Mouse (Mus musculus) lung, embryonic 14.5 days (tissue): Measurements from ENCODE around the gene Slc30a7. TPM values are rescaled to one million over a fixed set of nuclear protein-coding genes. Genes with fewer than 3 reads are reported as not detected.
"Not testable (repeated sequence)": the region's sequence is repeated elsewhere in the genome, so short reads cannot be mapped to it uniquely, and the experiment has no call there.

ENCODE experiments used
- ATAC-seq: fragments of 200-750 bp; cut with Nextera tagmentation; 2 replicates; pipeline ENCODE4 v1.8.0; 2017; ENCODE audit warnings: mild to moderate bottlenecking, moderate TSS enrichment, moderate library complexity; ENCODE audit not compliant: insufficient read depth
- DNase-seq: peaks from one replicate; pipeline ENCODE4 v3.0.0-alpha.2; 2015
- H3K27ac ChIP-seq: fragments of 300-500 bp; sonication (generic); 2 replicates; pipeline ENCODE4 v1.5.1; 2014; ENCODE audit warnings: low read depth, mild to moderate bottlenecking, moderate library complexity
- H3K27me3 ChIP-seq: fragments of 300-500 bp; sonication (generic); 2 replicates; pipeline ENCODE4 v1.6.1; 2014; ENCODE audit warnings: low read length, control low read depth; ENCODE audit not compliant: insufficient read depth
- H3K36me3 ChIP-seq: fragments of 300-500 bp; sonication (generic); 2 replicates; pipeline ENCODE4 v1.6.1; 2014; ENCODE audit warnings: control low read depth; ENCODE audit not compliant: insufficient read depth
- H3K4me1 ChIP-seq: fragments of 300-500 bp; sonication (generic); 2 replicates; pipeline ENCODE4 v1.6.1; 2014; ENCODE audit warnings: antibody characterized with exemption, control low read depth; ENCODE audit not compliant: insufficient read depth
- H3K4me2 ChIP-seq: fragments of 300-500 bp; sonication (generic); 2 replicates; pipeline ENCODE4 v1.6.1; 2014; ENCODE audit warnings: mild to moderate bottlenecking
- H3K4me3 ChIP-seq: fragments of 300-500 bp; sonication (generic); 2 replicates; pipeline ENCODE4 v1.5.1; 2014; ENCODE audit warnings: low read depth, low read length
- H3K9ac ChIP-seq: fragments of 300-500 bp; sonication (generic); 2 replicates; pipeline ENCODE4 v1.6.1; 2014
- H3K9me3 ChIP-seq: fragments of 300-500 bp; sonication (generic); 2 replicates; pipeline ENCODE4 v1.6.1; 2016; ENCODE audit warnings: low read depth, low read length, control low read depth
- CTCF ChIP-seq: IDR thresholded peaks from 2 replicates; pipeline ENCODE4 v1.5.1; 2016; ENCODE audit warnings: antibody characterized with exemption, low read depth
- WGBS: fragments of 180-500 bp; shearing (Covaris S2); extraction: QIAGEN DNeasy Blood & Tissue Kit; methylation state at CpG from one replicate; pipeline ENCODE4 v1.1.7; 2014; 5-methylcytosine and 5-hydroxymethylcytosine counted together
- polyA plus RNA-seq: library from polyadenylated mRNA; unstranded; fragments of >200 nt; fragmentation: Nextera tagmentation; extraction: Ambion mirVana; gene quantifications from 2 replicates; pipeline ENCODE4 v1.2.1, GENCODE M21; 2014

The Slc30a7 gene
- polyA plus RNA-seq, 1 experiment from 2014 or later: 34.3 TPM

- no peak for ATAC-seq
These were observed 73.7 kb downstream of the Slc30a7 start for GRCm38 (mm10) chr3:115933293-115934186.

DNA sequence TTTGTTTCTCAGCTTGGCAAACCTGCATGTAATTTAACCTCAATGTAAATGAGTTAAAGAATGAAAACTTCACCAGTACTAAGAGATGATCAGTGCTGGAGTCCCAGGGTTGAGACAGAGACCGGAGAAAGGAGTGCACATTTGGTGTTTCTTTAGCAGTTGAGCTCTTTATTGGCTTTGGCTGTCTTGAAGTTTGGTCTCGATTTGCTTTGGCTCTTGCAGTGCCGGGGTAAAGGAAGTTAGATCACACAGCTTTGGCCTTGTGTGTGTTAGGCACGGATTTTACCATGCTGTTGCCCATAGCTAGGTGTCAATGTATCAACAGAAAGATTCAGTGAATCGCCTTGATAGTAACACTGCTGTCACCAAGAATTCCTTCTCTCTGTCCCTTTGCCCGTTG lies 75.5 kb downstream of the Slc30a7 start:
- DNase-seq: no peak
- peaks cover 8% of the 10 kb centered on the region; the same call in 1 of the 2 replicates for H3K36me3 ChIP-seq
- H3K9ac ChIP-seq: no peak overlapping the region
- no peaks in the 10 kb centered on the region for H3K4me1 ChIP-seq
- H3K4me2 ChIP-seq: no peak overlapping the region
- no peak for TF ChIP-seq CTCF
- H3K9me3 ChIP-seq: no peaks in the 10 kb centered on the region
- WGBS: 86% methylated on average over 6 of the region's 6 CpGs
- ATAC-seq: no peak
- H3K27ac ChIP-seq: no peak overlapping the region
- H3K27me3 ChIP-seq: no peaks in the 10 kb centered on the region
- H3K4me3 ChIP-seq: no peak overlapping the region

More at GRCm38 (mm10) chr3:115933293-115934186, 73.7 kb downstream of the Slc30a7 start:
- no peaks in the 10 kb centered on the region for H3K9me3 ChIP-seq
- no peaks in the 10 kb centered on the region for H3K27me3 ChIP-seq
- no peak overlapping the region for H3K4me2 ChIP-seq
- no peaks in the 10 kb centered on the region for H3K36me3 ChIP-seq
- no peak overlapping the region for H3K4me3 ChIP-seq
- WGBS: 76% methylated on average over 18 of the region's 18 CpGs
- no peak overlapping the region for H3K27ac ChIP-seq
- no peak overlapping the region for H3K9ac ChIP-seq
- H3K4me1 ChIP-seq: no peaks in the 10 kb centered on the region
- TF ChIP-seq CTCF: no peak
- DNase-seq: no peak

DNA sequence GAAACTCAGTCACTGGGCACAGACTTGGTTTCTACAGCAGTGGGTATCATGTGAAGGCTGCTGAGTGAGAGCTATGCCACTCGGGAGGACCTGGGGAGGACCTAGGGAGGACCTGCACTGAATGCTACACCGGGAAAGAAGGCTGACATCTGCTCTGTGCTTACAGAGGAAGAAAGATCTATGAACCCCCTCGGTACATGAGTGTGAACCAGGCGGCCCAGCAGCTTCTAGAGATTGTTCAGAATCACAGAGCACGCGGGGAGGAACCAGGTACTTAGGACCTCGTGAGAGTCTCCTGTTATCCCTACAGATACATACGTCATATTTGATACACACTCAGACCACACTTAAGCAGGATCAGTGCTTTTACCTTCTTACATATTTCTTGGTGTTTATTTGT lies 80.7 kb downstream of the Slc30a7 start:
- 88% methylated on average over 8 of the region's 8 CpGs for WGBS
- Histone ChIP-seq H3K9ac (no peak overlapping the region), H3K36me3 (peaks cover 15% of the 10 kb centered on the region; the same call in 1 of the 2 replicates), H3K9me3 (no peaks in the 10 kb centered on the region), H3K4me3 (no peak overlapping the region), H3K27me3 (no peaks in the 10 kb centered on the region), H3K27ac (no peak overlapping the region), H3K4me2 (no peak overlapping the region), H3K4me1 (no peaks in the 10 kb centered on the region)
- DNase-seq (no peak), ATAC-seq (no peak)
- TF ChIP-seq CTCF: no peak

- no peak overlapping the region for H3K27ac ChIP-seq
These were observed 82.6 kb downstream of the Slc30a7 start for GRCm38 (mm10) chr3:115924401-115925190.

DNA sequence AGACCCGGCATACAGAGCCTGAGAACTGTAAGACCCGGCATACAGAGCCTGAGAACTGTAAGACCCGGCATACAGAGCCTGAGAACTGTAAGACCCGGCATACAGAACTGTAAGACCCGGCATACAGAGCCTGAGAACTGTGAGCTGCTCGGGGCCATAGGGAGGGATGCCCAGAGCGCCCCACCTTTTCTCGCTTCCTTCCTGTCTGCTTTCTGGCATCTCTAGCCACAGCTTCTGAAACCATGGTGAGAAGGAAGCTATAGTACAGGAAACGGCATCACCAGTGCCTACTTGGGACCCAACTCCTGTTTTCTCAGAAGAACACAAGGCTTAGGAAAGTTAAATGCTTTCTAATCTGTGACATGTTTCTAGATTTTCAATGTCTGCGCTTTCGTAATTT lies 99.8 kb downstream of the Slc30a7 start:
- H3K9ac ChIP-seq, DNase-seq, H3K27ac ChIP-seq, H3K9me3 ChIP-seq, H3K36me3 ChIP-seq, H3K27me3 ChIP-seq, H3K4me2 ChIP-seq, H3K4me1 ChIP-seq, H3K4me3 ChIP-seq, ATAC-seq: not testable (repeated sequence)
- WGBS: 96% methylated on average over 9 of the region's 11 CpGs

More at GRCm38 (mm10) chr3:115924401-115925190, 82.6 kb downstream of the Slc30a7 start:
- Histone ChIP-seq H3K9ac (no peak overlapping the region), H3K27me3 (no peaks in the 10 kb centered on the region), H3K4me3 (no peak overlapping the region), H3K4me1 (no peaks in the 10 kb centered on the region), H3K36me3 (peaks cover 15% of the 10 kb centered on the region; the same call in 1 of the 2 replicates), H3K9me3 (no peaks in the 10 kb centered on the region), H3K4me2 (no peak overlapping the region)
- TF ChIP-seq CTCF: no peak
- WGBS: 77% methylated on average over 4 of the region's 4 CpGs
- DNase-seq (peak; percentile 58), ATAC-seq (no peak)

- H3K9ac ChIP-seq: no peak overlapping the region
- no peak overlapping the region for H3K4me2 ChIP-seq
- H3K4me3 ChIP-seq: no peak overlapping the region
- H3K27ac ChIP-seq: no peak overlapping the region
- H3K27me3 ChIP-seq: no peaks in the 10 kb centered on the region
- peaks cover 20% of the 10 kb centered on the region for H3K36me3 ChIP-seq
- no peaks in the 10 kb centered on the region for H3K9me3 ChIP-seq
- no peak for DNase-seq
- TF ChIP-seq CTCF: no peak
- WGBS: 84% methylated on average over 4 of the region's 4 CpGs
- ATAC-seq: no peak
- H3K4me1 ChIP-seq: no peaks in the 10 kb centered on the region
These were observed 101.6 kb downstream of the Slc30a7 start for GRCm38 (mm10) chr3:115905567-115905966.

DNA sequence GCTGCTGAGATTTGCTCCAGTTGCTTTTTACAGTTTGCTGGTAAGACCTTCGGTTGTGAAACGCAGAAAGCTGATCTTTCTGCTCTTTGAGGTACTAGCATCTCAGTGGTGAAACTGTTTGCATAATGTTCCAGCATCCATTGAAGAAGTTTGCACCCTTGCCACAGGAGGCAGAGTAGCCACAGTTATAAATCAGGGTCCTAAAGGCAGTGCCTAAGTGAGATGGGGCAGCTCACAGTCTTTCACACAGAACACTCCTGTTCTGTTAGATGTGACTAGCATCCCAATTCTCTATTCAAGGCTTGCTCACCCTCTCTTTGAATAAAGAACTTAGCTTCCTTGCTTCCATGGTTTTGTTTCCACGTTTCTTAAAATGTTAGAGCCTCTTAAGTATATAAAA lies 102.1 kb downstream of the Slc30a7 start:
- no peak for TF ChIP-seq CTCF
- Histone ChIP-seq H3K27me3 (no peaks in the 10 kb centered on the region), H3K36me3 (peaks cover 20% of the 10 kb centered on the region), H3K9me3 (no peaks in the 10 kb centered on the region), H3K9ac (no peak overlapping the region), H3K27ac (no peak overlapping the region), H3K4me2 (no peak overlapping the region), H3K4me3 (no peak overlapping the region), H3K4me1 (no peaks in the 10 kb centered on the region)
- ATAC-seq (no peak), DNase-seq (no peak)
- WGBS: 89% methylated on average over 3 of the region's 3 CpGs
